Mouse (Mus musculus): ENCODE measurements around the gene Slc39a2. TPM values are rescaled to one million over a fixed set of nuclear protein-coding genes. Genes with fewer than 3 reads are reported as not detected.
A peak's percentile ranks its signal among the peaks of the same experiment; 100 is the strongest.
"Not testable (repeated sequence)": the region's sequence is repeated elsewhere in the genome, so short reads cannot be mapped to it uniquely, and the experiment has no call there.

Slc39a2 gene
- polyA plus RNA-seq, 1 experiment from 2014 or later, result 0.62 TPM

DNA sequence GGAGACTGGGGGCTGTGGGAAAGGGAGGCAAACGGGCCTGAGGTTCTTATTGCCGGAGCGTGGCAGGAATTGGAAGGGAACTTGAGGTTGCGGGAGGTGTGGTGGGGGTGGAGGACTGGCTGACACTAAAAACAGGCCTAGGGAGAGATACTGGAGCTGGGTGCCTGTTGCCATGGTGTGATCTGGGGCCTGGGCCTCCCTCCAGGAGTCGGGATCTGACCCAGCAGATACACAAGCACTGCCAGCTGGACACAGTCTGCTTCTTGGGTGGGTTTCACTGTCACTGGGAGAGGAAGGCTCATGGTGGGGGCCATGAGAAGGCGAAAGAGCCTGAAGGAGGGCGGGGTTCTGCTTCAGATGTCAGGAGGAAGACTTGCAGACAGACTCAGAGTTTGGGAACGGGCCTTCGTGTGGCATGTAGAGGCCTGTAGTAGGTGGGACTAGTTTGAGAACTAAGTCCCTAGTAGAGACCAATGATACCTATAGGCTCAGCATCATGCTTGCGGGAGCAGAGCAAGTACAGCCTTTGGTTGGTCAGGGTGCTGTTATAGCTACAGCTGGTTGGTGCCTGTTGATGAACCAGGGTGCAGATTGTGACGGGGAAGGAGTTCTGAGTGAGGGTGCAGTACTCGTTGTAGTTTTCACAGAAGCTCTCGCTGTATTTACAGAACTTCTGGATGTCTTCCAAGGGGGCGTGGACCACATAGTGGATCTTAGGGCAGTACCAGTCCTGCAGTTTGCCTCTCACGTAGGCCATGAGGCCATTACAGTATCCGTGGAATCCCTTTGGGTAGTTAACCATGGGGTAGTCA is 29.3 kb downstream of the Slc39a2 start:
- H3K27me3 ChIP-seq (replicated peaks; ENCODE audit: control insufficient read depth, insufficient read depth, low read length), result no peaks in the 10 kb centered on the region
- DNase-seq (ENCODE audit: low spot score) (peak; percentile 27), ATAC-seq (peak; percentile 29; the same call in 1 of the 2 replicates)
- no peak overlapping the region for H3K4me3 ChIP-seq (ENCODE audit: low read depth, low read length)
- WGBS, result 74% methylated on average over 16 of the region's 16 CpGs
- H3K27ac ChIP-seq (ENCODE audit: low read depth, low read length), result no peak overlapping the region
- H3K4me1 ChIP-seq (ENCODE audit: control insufficient read depth, insufficient read depth, low read length), result no peaks in the 10 kb centered on the region
- no peaks in the 10 kb centered on the region for H3K9me3 ChIP-seq (replicated peaks; ENCODE audit: control insufficient read depth, low read length)
- H3K36me3 ChIP-seq (ENCODE audit: control insufficient read depth, insufficient read depth, low read length), result no peaks in the 10 kb centered on the region
- H3K4me2 ChIP-seq (ENCODE audit: low read length), result no peak overlapping the region
- no peak overlapping the region for H3K9ac ChIP-seq (ENCODE audit: low read length)

DNA sequence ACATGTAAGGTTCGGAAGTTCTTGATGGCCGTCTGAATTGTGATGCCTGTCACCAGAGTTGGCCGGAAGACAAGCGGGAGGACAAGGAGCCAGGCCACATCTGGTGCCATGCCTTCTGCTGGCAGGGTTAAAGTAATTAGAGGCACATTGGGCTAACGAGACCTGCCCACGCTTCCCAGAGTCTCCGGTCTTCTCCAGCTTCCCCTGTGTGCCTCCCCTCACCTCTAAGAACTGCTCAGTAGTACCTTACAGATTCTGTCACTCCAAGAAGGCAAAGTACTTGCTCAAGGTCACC is 29.8 kb downstream of the Slc39a2 start, which contains the start of gene Rnase13:
Gene Rnase13, minus strand, starts transcription at position 203 of the 295 bp plus-strand sequence.
- no peak within 1 kb of the TSS for H3K9ac ChIP-seq (ENCODE audit: low read length)
- ATAC-seq (no peak), DNase-seq (ENCODE audit: low spot score) (no peak)
- H3K27me3 ChIP-seq (replicated peaks; ENCODE audit: control insufficient read depth, insufficient read depth, low read length), result no peaks in the 10 kb centered on the region
- H3K4me2 ChIP-seq (ENCODE audit: low read length), result no peak within 1 kb of the TSS
- no peaks in the 10 kb centered on the region for H3K9me3 ChIP-seq (replicated peaks; ENCODE audit: control insufficient read depth, low read length)
- 62% methylated on average over 7 of the region's 7 CpGs for WGBS
- no peaks in the 10 kb centered on the region for H3K36me3 ChIP-seq (ENCODE audit: control insufficient read depth, insufficient read depth, low read length)
- no peak within 1 kb of the TSS for H3K4me3 ChIP-seq (ENCODE audit: low read depth, low read length)
- H3K27ac ChIP-seq (ENCODE audit: low read depth, low read length), result no peak within 1 kb of the TSS
- no peaks in the 10 kb centered on the region for H3K4me1 ChIP-seq (ENCODE audit: control insufficient read depth, insufficient read depth, low read length)

DNA sequence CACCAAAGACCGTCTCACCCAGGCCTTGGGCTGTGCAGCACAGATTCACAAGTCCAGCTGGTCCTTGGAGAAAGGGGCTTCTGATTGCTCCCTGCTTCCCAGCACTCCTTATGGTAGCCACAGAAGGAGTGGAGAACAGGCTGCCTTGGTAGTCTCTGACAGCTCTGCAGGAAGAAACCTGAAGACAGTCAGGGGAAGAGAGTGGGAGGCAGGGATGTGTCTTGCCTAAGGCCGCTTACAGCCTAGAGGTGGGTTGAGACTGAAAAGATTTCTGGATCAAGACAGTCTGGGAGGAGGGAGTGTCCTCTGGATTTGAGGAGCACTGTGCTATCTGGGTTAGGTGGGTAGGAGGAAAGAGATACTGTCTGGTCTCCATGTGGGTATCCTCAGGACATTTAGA is 30.2 kb downstream of the Slc39a2 start:
- Histone ChIP-seq H3K27ac (ENCODE audit: low read depth, low read length) (no peak overlapping the region), H3K4me1 (ENCODE audit: control insufficient read depth, insufficient read depth, low read length) (no peaks in the 10 kb centered on the region), H3K36me3 (ENCODE audit: control insufficient read depth, insufficient read depth, low read length) (no peaks in the 10 kb centered on the region), H3K9ac (ENCODE audit: low read length) (no peak overlapping the region), H3K27me3 (replicated peaks; ENCODE audit: control insufficient read depth, insufficient read depth, low read length) (no peaks in the 10 kb centered on the region), H3K4me3 (ENCODE audit: low read depth, low read length) (no peak overlapping the region), H3K9me3 (replicated peaks; ENCODE audit: control insufficient read depth, low read length) (no peaks in the 10 kb centered on the region), H3K4me2 (ENCODE audit: low read length) (no peak overlapping the region)
- DNase-seq (ENCODE audit: low spot score) (no peak), ATAC-seq (no peak)
- WGBS, result 88% methylated on average over 2 of the region's 2 CpGs

DNA sequence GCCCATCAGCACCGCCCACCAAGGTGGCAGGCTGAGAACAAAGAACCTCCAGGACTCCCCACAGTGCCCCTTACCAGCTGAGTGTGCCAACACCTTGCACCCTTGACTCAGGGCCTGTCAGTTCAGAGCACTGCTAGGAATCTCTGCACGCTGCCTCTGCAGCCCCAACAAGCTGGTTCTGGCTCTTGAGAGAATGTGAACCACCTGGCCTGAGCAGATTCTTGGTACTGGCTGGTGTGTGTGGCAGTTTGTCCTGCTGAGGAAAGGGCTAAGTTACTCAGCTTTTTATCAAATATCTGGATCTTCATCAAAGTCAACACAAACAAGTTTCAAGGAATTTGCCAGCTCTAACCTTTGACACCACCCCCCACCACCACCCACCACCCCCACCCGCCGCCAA is 30.8 kb downstream of the Slc39a2 start:
- Histone ChIP-seq H3K4me3 (ENCODE audit: low read depth, low read length) (no peak overlapping the region), H3K4me1 (ENCODE audit: control insufficient read depth, insufficient read depth, low read length) (no peaks in the 10 kb centered on the region), H3K4me2 (ENCODE audit: low read length) (no peak overlapping the region), H3K27me3 (replicated peaks; ENCODE audit: control insufficient read depth, insufficient read depth, low read length) (no peaks in the 10 kb centered on the region), H3K36me3 (ENCODE audit: control insufficient read depth, insufficient read depth, low read length) (no peaks in the 10 kb centered on the region), H3K9me3 (replicated peaks; ENCODE audit: control insufficient read depth, low read length) (no peaks in the 10 kb centered on the region), H3K9ac (ENCODE audit: low read length) (no peak overlapping the region), H3K27ac (ENCODE audit: low read depth, low read length) (no peak overlapping the region)
- no peak for DNase-seq (ENCODE audit: low spot score)
- ATAC-seq, result no peak
- WGBS, result 89% methylated on average over 4 of the region's 4 CpGs

DNA sequence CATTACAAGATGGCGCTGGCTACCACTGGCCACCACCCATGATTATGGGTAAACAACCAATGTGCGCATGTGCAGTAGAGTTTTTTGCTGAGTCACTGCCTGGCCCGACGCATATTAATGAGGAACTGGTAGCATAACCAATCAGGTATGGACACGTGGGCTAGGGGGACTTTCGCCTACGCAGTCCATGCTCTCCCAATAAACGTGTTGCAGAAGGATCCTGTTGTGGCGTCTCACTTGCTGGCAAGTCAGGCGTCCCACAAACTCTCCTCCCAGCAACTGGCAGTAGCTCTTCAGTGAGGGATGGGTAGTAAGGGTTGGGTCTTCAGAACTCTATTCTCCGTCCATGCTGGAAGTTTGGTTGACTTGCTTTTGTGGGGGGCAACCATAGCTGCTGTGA is 34.2 kb downstream of the Slc39a2 start:
- not testable (repeated sequence) for DNase-seq (ENCODE audit: low spot score); H3K36me3 ChIP-seq (ENCODE audit: control insufficient read depth, insufficient read depth, low read length); H3K4me2 ChIP-seq (ENCODE audit: low read length); H3K4me3 ChIP-seq (ENCODE audit: low read depth, low read length); H3K27me3 ChIP-seq (replicated peaks; ENCODE audit: control insufficient read depth, insufficient read depth, low read length); H3K9me3 ChIP-seq (replicated peaks; ENCODE audit: control insufficient read depth, low read length); H3K4me1 ChIP-seq (ENCODE audit: control insufficient read depth, insufficient read depth, low read length); H3K27ac ChIP-seq (ENCODE audit: low read depth, low read length); H3K9ac ChIP-seq (ENCODE audit: low read length); ATAC-seq
- WGBS, result 96% methylated on average over 11 of the region's 11 CpGs

DNA sequence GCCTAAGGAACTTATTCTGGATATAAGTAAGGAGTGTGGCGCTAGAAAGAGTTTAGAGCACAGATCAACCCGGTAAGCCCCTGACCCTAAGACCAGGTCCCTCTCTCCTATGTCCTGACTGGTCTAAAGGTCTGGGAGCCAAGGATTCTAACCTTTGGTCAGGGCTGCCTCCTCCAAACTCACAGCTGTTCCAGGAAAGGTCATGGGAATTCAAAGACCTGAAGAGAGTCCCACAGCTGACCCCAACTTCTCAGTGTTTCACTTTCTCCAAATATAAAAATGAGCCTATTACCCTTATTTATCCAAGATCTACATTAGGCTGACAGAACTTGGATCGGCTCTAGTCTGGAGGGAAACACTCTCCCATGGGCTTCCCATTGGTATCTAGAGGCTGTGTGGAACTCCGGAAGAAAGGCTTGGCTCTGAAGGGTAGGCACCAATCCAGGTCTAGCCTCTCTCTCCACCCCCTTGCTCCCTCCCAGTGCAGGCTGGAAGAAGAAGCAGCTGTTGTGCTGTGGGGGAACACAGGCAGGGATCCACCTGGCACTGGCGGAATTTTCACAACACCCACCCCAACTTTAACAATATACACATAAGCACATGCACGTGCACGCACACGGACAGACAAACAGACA is 36.7 kb downstream of the Slc39a2 start:
- no peak overlapping the region for H3K4me2 ChIP-seq (ENCODE audit: low read length)
- H3K36me3 ChIP-seq (ENCODE audit: control insufficient read depth, insufficient read depth, low read length), result no peaks in the 10 kb centered on the region
- no peak for ATAC-seq
- H3K4me1 ChIP-seq (ENCODE audit: control insufficient read depth, insufficient read depth, low read length), result no peaks in the 10 kb centered on the region
- no peak overlapping the region for H3K9ac ChIP-seq (ENCODE audit: low read length)
- no peaks in the 10 kb centered on the region for H3K27me3 ChIP-seq (replicated peaks; ENCODE audit: control insufficient read depth, insufficient read depth, low read length)
- 76% methylated on average over 8 of the region's 8 CpGs for WGBS
- DNase-seq (ENCODE audit: low spot score), result peak; percentile 39
- H3K4me3 ChIP-seq (ENCODE audit: low read depth, low read length), result no peak overlapping the region
- H3K9me3 ChIP-seq (replicated peaks; ENCODE audit: control insufficient read depth, low read length), result no peaks in the 10 kb centered on the region
- no peak overlapping the region for H3K27ac ChIP-seq (ENCODE audit: low read depth, low read length)

DNA sequence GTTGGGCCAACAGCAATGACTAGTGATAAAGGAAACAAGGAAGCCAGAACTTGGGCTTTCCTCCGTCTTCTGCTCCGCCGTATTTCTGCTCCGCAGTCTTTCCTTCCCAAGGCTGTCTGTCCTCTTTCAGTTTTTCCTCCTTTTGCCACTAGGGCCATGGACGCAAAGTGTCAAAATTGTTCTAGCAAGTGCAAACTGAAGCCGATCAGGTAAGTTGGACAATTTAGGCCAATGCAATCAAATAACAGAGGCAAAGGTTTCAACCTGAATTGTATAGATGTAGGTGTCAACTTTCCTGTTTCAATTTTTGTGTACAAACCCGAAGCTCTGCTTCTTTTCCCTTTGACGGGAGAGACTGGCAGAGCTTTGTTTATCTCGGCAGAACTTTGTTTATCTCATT is 37.3 kb downstream of the Slc39a2 start:
- Histone ChIP-seq H3K27ac (ENCODE audit: low read depth, low read length) (no peak overlapping the region), H3K4me2 (ENCODE audit: low read length) (no peak overlapping the region), H3K27me3 (replicated peaks; ENCODE audit: control insufficient read depth, insufficient read depth, low read length) (no peaks in the 10 kb centered on the region), H3K9me3 (replicated peaks; ENCODE audit: control insufficient read depth, low read length) (no peaks in the 10 kb centered on the region), H3K4me3 (ENCODE audit: low read depth, low read length) (no peak overlapping the region), H3K4me1 (ENCODE audit: control insufficient read depth, insufficient read depth, low read length) (no peaks in the 10 kb centered on the region), H3K36me3 (ENCODE audit: control insufficient read depth, insufficient read depth, low read length) (no peaks in the 10 kb centered on the region), H3K9ac (ENCODE audit: low read length) (peak overlapping the region; percentile 21; the same call in 1 of the 2 replicates)
- DNase-seq (ENCODE audit: low spot score), result no peak
- WGBS, result 72% methylated on average over 9 of the region's 9 CpGs
- ATAC-seq, result no peak

DNA sequence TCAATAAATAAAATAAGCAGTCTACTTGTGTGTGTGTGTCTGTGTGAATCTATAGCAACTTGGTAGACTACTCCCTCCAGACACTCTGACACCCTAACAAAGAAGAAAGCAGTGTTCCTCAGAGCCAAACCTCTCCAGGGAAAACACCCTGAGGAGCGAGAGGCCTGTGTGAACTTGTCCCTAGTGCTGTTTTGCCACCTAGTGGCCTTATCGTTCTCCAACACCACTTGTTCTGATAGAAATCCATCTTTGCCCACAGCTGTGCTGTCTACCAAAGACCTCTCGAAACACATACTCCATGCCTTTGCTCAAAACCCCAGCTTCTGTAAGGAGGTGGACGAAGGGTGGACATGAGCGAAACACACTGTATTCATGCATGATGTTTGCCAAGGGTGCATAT is 38.1 kb downstream of the Slc39a2 start:
- Histone ChIP-seq H3K36me3 (ENCODE audit: control insufficient read depth, insufficient read depth, low read length) (no peaks in the 10 kb centered on the region), H3K4me2 (ENCODE audit: low read length) (no peak overlapping the region), H3K9me3 (replicated peaks; ENCODE audit: control insufficient read depth, low read length) (no peaks in the 10 kb centered on the region), H3K4me3 (ENCODE audit: low read depth, low read length) (no peak overlapping the region), H3K27me3 (replicated peaks; ENCODE audit: control insufficient read depth, insufficient read depth, low read length) (no peaks in the 10 kb centered on the region), H3K27ac (ENCODE audit: low read depth, low read length) (no peak overlapping the region), H3K9ac (ENCODE audit: low read length) (no peak overlapping the region; the same call in 1 of the 2 replicates), H3K4me1 (ENCODE audit: control insufficient read depth, insufficient read depth, low read length) (no peaks in the 10 kb centered on the region)
- WGBS, result 33% methylated on average over 5 of the region's 5 CpGs
- DNase-seq (ENCODE audit: low spot score), result peak; percentile 89
- ATAC-seq, result peak; percentile 93
